Mouse (Mus musculus) myocyte (in vitro differentiated cells): ENCODE measurements around the gene Zcrb1.

ENCODE experiments used
- CEBPB ChIP-seq: IDR thresholded peaks from 2 replicates; pipeline ENCODE4 v1.6.1; 2011; ENCODE audit warnings: mild to moderate bottlenecking, moderate library complexity; ENCODE audit not compliant: poor library complexity, insufficient read depth, severe bottlenecking
- E2F4 ChIP-seq: IDR thresholded peaks from one replicate; pipeline ENCODE4 v1.6.1; 2011; ENCODE audit warnings: mild to moderate bottlenecking, control low read depth, moderate library complexity; ENCODE audit not compliant: insufficient read depth
- MAX ChIP-seq: IDR thresholded peaks from one replicate; pipeline ENCODE4 v1.6.1; 2011; ENCODE audit warnings: low read depth, mild to moderate bottlenecking, control low read depth
- MYOD1 ChIP-seq, 3 experiments: IDR thresholded peaks; one replicate each; pipeline ENCODE4 v1.6.1; 2011; ENCODE audit warnings: control low read depth in 2 of 3, low read depth in 2 of 3, mild to moderate bottlenecking in 2 of 3, moderate library complexity in 1 of 3; ENCODE audit not compliant: insufficient read length in 2 of 3, control insufficient read depth in 1 of 3
- MYOG ChIP-seq, 3 experiments: IDR thresholded peaks; one replicate each; pipeline ENCODE4 v1.6.1; 2011; ENCODE audit warnings: control low read depth in 2 of 3, low read depth in 2 of 3, mild to moderate bottlenecking in 2 of 3; ENCODE audit not compliant: insufficient read length in 2 of 3, control insufficient read depth in 1 of 3, insufficient read depth in 1 of 3
- POLR2A ChIP-seq: IDR thresholded peaks from one replicate; pipeline ENCODE4 v1.6.1; 2011; ENCODE audit warnings: low read depth, mild to moderate bottlenecking, control low read depth, moderate library complexity; ENCODE audit not compliant: insufficient read length
- POLR2AphosphoS2 ChIP-seq: IDR thresholded peaks from one replicate; pipeline ENCODE4 v1.6.1; 2011; ENCODE audit warnings: low read depth, control low read depth; ENCODE audit not compliant: insufficient read length
- REST ChIP-seq: IDR thresholded peaks from one replicate; pipeline ENCODE4 v1.6.1; 2011; ENCODE audit warnings: mild to moderate bottlenecking, control low read depth, moderate library complexity; ENCODE audit not compliant: insufficient read depth, insufficient read length
- SRF ChIP-seq: IDR thresholded peaks from one replicate; pipeline ENCODE4 v1.6.1; 2011; ENCODE audit warnings: low read depth; ENCODE audit not compliant: control insufficient read depth, insufficient read length
- TCF12 ChIP-seq: IDR thresholded peaks from one replicate; pipeline ENCODE4 v1.6.1; 2011; ENCODE audit warnings: mild to moderate bottlenecking, control low read depth; ENCODE audit not compliant: poor library complexity, insufficient read depth, severe bottlenecking
- TCF3 ChIP-seq: IDR thresholded peaks from one replicate; pipeline ENCODE4 v1.6.1; 2011; ENCODE audit warnings: low read depth, control low read depth; ENCODE audit not compliant: insufficient read length
- USF1 ChIP-seq: IDR thresholded peaks from one replicate; pipeline ENCODE4 v1.6.1; 2011; ENCODE audit warnings: low read depth, mild to moderate bottlenecking, control low read depth, moderate library complexity

DNA sequence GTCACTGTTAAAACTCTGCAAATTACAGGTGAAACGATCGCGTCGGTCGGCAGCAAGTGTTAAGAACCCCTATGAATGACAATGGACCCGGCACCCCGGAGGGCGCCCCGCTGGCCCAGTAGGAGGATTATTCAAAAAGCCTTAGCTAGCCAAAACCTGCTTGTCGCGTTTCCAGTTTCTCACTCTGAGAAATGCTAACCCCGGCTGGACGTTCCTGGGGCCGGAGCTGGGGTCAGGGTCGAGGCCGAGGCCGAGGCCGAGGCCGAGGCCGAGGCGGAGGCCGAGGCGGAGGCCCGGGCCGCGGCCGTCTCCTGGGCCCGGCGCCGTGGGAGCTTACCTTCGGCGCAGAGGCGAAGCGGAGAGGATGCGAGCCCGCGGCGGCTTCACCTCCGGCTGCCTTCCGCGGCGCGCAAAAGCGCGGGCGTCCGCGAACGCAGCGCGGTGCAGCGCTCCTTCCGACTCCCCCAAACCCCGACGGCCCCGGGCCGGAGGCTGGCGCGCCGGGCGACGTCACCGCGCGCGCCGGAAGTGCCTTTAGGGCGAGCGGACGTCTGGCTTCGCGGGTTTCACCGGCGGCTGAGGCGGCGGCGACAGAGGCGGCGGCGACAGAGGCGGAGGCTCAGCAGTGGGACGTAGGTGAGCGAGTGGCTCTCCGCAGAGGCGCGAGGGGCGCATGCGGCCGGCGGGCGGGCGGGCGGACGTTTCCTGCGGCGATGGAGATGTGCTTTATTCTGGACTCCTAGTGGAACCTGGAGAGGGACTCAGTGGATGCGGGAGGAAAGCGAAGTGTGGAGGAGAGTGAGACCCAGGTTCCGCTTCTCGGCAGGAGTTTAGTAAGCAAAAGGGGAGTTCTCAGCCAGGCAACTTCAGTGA is at the start of gene Zcrb1, which contains the start of gene Pphln1:
- TF ChIP-seq TCF12, result no peak
- no peak for TF ChIP-seq CEBPB
- peak; percentile 74 for TF ChIP-seq POLR2AphosphoS2
- TF ChIP-seq USF1, result no peak
- peak; percentile 93 for TF ChIP-seq POLR2A
- peak in 2 of 3 experiments; percentile 9 to 19 for TF ChIP-seq MYOG (IDR thresholded peaks at IDR 0.05; ENCODE audit: control insufficient read depth in 1 of 3, insufficient read depth in 1 of 3, insufficient read length in 2 of 3, low read depth in 2 of 3)
- peak; percentile 50 for TF ChIP-seq E2F4
- no peak for TF ChIP-seq MAX
- peak in 1 of 3 experiments; percentile 12 for TF ChIP-seq MYOD1 (IDR thresholded peaks at IDR 0.05; ENCODE audit: control insufficient read depth in 1 of 3, insufficient read length in 2 of 3, low read depth in 2 of 3)
- TF ChIP-seq SRF, result peak; percentile 88
- TF ChIP-seq REST, result peak; percentile 8
- no peak for TF ChIP-seq TCF3
